Mouse (Mus musculus): Measurements from ENCODE around the gene Spi1. TPM values are rescaled to one million over a fixed set of nuclear protein-coding genes. Genes with fewer than 3 reads are reported as not detected.
A peak's percentile ranks its signal among the peaks of the same experiment; 100 is the strongest.
"Not testable (repeated sequence)": the region's sequence is repeated elsewhere in the genome, so short reads cannot be mapped to it uniquely, and the experiment has no call there.

Spi1 gene
- polyA plus RNA-seq (2015; fragmentation: Nextera tagmentation; extraction: Ambion mirVana) = 2.5 and 2.8 TPM in 2 replicates

GRCm38 (mm10) chr2:91081775-91082695, at the start of gene Spi1:
Gene Spi1 (plus strand): TSS chr2:91082390.
- H3K36me3 ChIP-seq (ENCODE audit: poor library complexity, severe bottlenecking) = no peaks in the 10 kb centered on the region
- no peak for ATAC-seq

DNA sequence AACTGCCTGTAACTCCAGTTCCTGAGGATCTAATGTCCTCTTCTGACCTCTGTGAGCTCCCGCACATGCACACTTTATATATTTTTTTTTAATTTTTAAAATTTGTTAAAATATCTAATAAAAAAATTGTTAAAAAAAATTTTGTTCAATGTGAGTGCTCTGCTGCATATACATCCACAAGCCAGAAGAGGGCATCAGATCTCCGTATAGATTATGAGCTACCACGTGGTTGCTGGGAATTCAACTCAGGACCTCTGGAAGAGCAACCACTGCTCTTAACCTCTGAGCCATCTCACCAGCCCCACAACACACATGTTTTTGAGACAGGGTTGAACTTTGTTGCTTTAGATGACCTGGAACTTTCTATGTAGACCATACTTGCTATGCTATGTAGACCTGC, 49.2 kb upstream of the Spi1 start:
- Histone ChIP-seq H3K9ac (no peak overlapping the region), H3K4me2 (no peak overlapping the region), H3K27ac (no peak overlapping the region), H3K36me3 (ENCODE audit: poor library complexity, severe bottlenecking) (no peaks in the 10 kb centered on the region), H3K4me3 (no peak overlapping the region), H3K27me3 (no peaks in the 10 kb centered on the region), H3K4me1 (no peaks in the 10 kb centered on the region), H3K9me3 (replicated peaks) (no peaks in the 10 kb centered on the region)
- 19% methylated on average over 3 of the region's 3 CpGs for WGBS
- no peak for ATAC-seq

More at GRCm38 (mm10) chr2:91081775-91082695, at the start of gene Spi1:
- 85% methylated on average over 12 of the region's 13 CpGs for WGBS
- no peak within 1 kb of the TSS for H3K9ac ChIP-seq
- no peak within 1 kb of the TSS for H3K27ac ChIP-seq
- no peaks in the 10 kb centered on the region for H3K9me3 ChIP-seq (replicated peaks)
- H3K4me2 ChIP-seq = no peak within 1 kb of the TSS
- H3K27me3 ChIP-seq = 0 out of 2 replicates have a peak, but pooled peaks cover 5% of the 10 kb centered on the region
- H3K4me3 ChIP-seq = no peak within 1 kb of the TSS
- H3K4me1 ChIP-seq = peaks cover 14% of the 10 kb centered on the region

GRCm38 (mm10) chr2:91035385-91035784, 46.8 kb upstream of the Spi1 start, which contains the start of gene Rapsn:
Gene Rapsn (plus strand): TSS chr2:91035620.
- no peaks in the 10 kb centered on the region for H3K4me1 ChIP-seq
- 75% methylated on average over 9 of the region's 9 CpGs for WGBS
- no peak for ATAC-seq

GRCm38 (mm10) chr2:91041786-91042185, 40.4 kb upstream of the Spi1 start:
- no peak for ATAC-seq
- H3K27me3 ChIP-seq = no peaks in the 10 kb centered on the region
- H3K4me2 ChIP-seq = no peak overlapping the region
- H3K4me3 ChIP-seq = no peak overlapping the region
- H3K4me1 ChIP-seq = no peaks in the 10 kb centered on the region
- no peaks in the 10 kb centered on the region for H3K9me3 ChIP-seq (replicated peaks)
- H3K36me3 ChIP-seq (ENCODE audit: poor library complexity, severe bottlenecking) = no peaks in the 10 kb centered on the region
- H3K9ac ChIP-seq = no peak overlapping the region
- H3K27ac ChIP-seq = no peak overlapping the region
- 66% methylated on average over 8 of the region's 8 CpGs for WGBS

More at GRCm38 (mm10) chr2:91035385-91035784, 46.8 kb upstream of the Spi1 start, which contains the start of gene Rapsn:
- Histone ChIP-seq H3K36me3 (ENCODE audit: poor library complexity, severe bottlenecking) (no peaks in the 10 kb centered on the region), H3K4me3 (no peak within 1 kb of the TSS), H3K27ac (no peak within 1 kb of the TSS), H3K4me2 (no peak within 1 kb of the TSS), H3K9ac (no peak within 1 kb of the TSS), H3K9me3 (replicated peaks) (no peaks in the 10 kb centered on the region), H3K27me3 (no peaks in the 10 kb centered on the region)

DNA sequence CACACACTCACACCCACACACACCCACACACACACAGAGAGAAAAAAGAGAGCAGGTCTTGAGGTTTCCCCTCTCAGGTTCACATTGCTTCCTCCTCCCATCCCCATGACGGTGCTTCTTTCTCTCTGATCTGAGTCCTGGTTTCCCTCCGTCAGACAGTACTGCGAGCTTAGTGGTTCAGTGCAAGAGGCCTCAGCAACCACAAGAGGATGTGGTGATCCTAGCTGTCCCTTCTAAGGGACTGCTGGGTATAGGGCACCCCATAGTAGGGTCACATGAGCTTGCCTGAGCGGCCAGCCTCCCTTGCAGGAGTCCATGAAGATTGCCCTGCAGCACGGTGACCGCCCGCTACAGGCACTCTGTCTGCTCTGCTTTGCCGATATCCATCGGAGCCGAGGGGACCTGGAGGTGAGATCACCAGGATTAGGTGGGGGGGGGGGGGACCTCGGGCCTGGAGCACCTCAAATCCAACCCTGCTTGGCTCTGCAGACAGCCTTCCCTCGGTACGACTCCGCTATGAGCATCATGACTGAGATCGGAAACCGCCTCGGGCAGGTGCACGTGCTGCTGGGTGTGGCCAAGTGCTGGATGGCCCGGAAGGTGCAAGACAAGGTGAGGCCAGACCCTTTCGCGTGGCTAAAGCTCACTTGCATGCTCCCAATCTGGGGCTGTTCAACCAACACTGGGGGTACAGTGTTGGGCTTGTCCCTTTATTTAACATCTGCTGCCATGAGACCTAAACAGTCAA, 39.4 kb upstream of the Spi1 start:
- H3K27ac ChIP-seq = no peak overlapping the region
- ATAC-seq = no peak
- H3K4me2 ChIP-seq = no peak overlapping the region
- WGBS = 71% methylated on average over 21 of the region's 21 CpGs
- H3K9me3 ChIP-seq (replicated peaks) = no peaks in the 10 kb centered on the region
- no peak overlapping the region for H3K9ac ChIP-seq
- no peaks in the 10 kb centered on the region for H3K27me3 ChIP-seq
- H3K4me3 ChIP-seq = no peak overlapping the region
- H3K36me3 ChIP-seq (ENCODE audit: poor library complexity, severe bottlenecking) = no peaks in the 10 kb centered on the region
- H3K4me1 ChIP-seq = no peaks in the 10 kb centered on the region

DNA sequence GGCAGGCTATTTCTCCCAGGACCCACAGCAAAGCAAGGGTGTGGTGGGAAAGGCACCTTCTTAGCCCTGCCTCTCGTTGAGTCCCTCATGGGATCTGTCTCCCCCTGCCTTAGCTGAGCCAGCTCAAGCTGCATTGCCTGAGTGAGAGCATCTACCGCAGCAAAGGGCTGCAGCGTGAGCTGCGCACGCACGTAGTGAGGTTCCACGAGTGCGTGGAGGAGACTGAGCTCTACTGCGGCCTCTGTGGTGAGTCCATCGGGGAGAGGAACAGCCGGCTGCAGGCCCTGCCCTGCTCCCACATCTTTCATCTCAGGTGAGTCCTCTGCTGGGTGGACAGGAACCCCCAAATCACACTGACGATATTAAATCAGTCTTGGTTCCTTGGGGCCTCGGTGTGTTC, 37.5 kb upstream of the Spi1 start:
- Histone ChIP-seq H3K27me3 (no peaks in the 10 kb centered on the region), H3K27ac (no peak overlapping the region), H3K9ac (no peak overlapping the region), H3K4me1 (no peaks in the 10 kb centered on the region), H3K4me3 (no peak overlapping the region), H3K4me2 (no peak overlapping the region), H3K9me3 (replicated peaks) (no peaks in the 10 kb centered on the region), H3K36me3 (ENCODE audit: poor library complexity, severe bottlenecking) (no peaks in the 10 kb centered on the region)
- no peak for ATAC-seq
- WGBS = 87% methylated on average over 13 of the region's 13 CpGs

GRCm38 (mm10) chr2:91045805-91046204, 36.4 kb upstream of the Spi1 start:
- 93% methylated on average over 1 of the region's 1 CpGs for WGBS
- not testable (repeated sequence) for H3K4me3 ChIP-seq; H3K4me2 ChIP-seq; H3K9me3 ChIP-seq (replicated peaks); H3K36me3 ChIP-seq (ENCODE audit: poor library complexity, severe bottlenecking); H3K27ac ChIP-seq; H3K27me3 ChIP-seq; H3K4me1 ChIP-seq; H3K9ac ChIP-seq; ATAC-seq

DNA sequence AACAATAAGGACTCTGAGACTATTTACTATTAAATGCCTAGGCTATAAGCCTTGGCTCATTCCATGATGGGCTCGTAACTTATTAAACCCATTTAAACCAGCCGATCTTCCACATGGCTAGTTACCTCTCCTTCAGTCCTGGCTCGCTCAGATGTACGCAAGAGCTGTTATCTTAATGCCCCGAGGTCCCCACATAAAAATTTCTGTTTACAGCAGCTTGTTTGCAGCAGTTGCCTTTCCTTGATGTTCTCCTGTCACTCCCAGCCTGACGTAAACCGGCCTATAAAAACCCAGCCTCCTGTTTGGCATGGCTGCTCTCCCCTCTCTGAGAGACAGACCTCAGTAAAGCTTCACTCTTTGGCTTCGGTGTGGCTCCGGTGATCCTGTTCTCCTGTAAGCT, 34.8 kb upstream of the Spi1 start:
- H3K4me3 ChIP-seq = no peak overlapping the region
- no peaks in the 10 kb centered on the region for H3K27me3 ChIP-seq
- H3K9me3 ChIP-seq (replicated peaks) = no peaks in the 10 kb centered on the region
- H3K9ac ChIP-seq = no peak overlapping the region
- H3K4me2 ChIP-seq = no peak overlapping the region
- ATAC-seq = no peak
- no peaks in the 10 kb centered on the region for H3K4me1 ChIP-seq
- WGBS = 77% methylated on average over 9 of the region's 9 CpGs
- H3K27ac ChIP-seq = no peak overlapping the region
- H3K36me3 ChIP-seq (ENCODE audit: poor library complexity, severe bottlenecking) = peaks cover 8% of the 10 kb centered on the region

DNA sequence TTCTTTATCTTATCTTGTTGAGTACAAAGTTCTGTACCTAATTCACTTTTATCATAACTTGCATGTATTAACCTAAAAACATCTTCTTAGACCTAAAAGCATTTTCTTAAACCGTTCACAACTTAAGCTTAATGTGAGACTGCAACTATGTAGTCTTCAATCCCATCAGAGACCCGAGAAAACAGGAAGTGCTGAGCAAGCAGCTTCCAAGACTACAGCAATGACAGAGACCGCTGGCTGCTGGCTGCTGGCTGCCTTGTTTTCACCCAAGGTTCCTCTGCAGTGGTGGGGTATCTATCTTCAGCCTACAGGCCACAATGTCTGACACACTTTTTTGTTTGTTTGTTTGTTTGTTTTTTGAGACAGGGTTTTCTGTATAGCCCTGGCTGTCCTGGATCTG, 30.3 kb upstream of the Spi1 start:
- no peak overlapping the region for H3K9ac ChIP-seq
- H3K27me3 ChIP-seq = no peaks in the 10 kb centered on the region
- H3K27ac ChIP-seq = no peak overlapping the region
- no peak for ATAC-seq
- H3K4me2 ChIP-seq = no peak overlapping the region
- peaks cover 24% of the 10 kb centered on the region for H3K36me3 ChIP-seq (ENCODE audit: poor library complexity, severe bottlenecking)
- H3K4me3 ChIP-seq = no peak overlapping the region
- no peaks in the 10 kb centered on the region for H3K9me3 ChIP-seq (replicated peaks)
- WGBS = 93% methylated on average over 3 of the region's 3 CpGs
- H3K4me1 ChIP-seq = peaks cover 17% of the 10 kb centered on the region

DNA sequence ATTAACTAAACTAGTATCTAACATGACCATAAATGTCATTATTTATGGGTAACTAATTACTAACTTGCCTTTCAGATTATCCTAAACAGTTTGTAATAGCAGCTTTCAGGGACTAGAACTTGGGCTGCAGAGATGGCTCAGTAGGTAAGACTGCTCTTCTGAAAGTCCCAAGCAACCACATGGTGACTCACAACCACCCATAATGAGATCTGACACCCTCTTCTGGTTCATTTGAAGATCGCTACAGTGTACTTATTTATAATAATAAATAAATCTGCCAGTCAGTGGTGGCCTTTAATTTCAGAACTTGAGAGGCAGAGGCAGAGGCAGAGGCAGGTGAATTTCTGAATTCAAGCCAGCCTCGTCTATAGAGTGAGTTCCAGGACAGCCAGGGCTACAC, 29.4 kb upstream of the Spi1 start:
- H3K27me3 ChIP-seq = no peaks in the 10 kb centered on the region
- peak overlapping the region; percentile 61 for H3K4me3 ChIP-seq
- WGBS = 60% methylated on average over 2 of the region's 2 CpGs
- peaks cover 17% of the 10 kb centered on the region for H3K4me1 ChIP-seq
- H3K27ac ChIP-seq = no peak overlapping the region
- peaks cover 32% of the 10 kb centered on the region for H3K36me3 ChIP-seq (ENCODE audit: poor library complexity, severe bottlenecking)
- no peak overlapping the region for H3K9ac ChIP-seq
- ATAC-seq = no peak
- H3K4me2 ChIP-seq = peak overlapping the region; percentile 84
- H3K9me3 ChIP-seq (replicated peaks) = no peaks in the 10 kb centered on the region

- 0% methylated on average over 6 of the region's 6 CpGs for WGBS
- H3K36me3 ChIP-seq (ENCODE audit: poor library complexity, severe bottlenecking) = peaks cover 38% of the 10 kb centered on the region
- peaks cover 17% of the 10 kb centered on the region for H3K4me1 ChIP-seq
- peak overlapping the region; percentile 61 for H3K4me3 ChIP-seq
- H3K4me2 ChIP-seq = peak overlapping the region; percentile 84
- H3K27me3 ChIP-seq = no peaks in the 10 kb centered on the region
- ATAC-seq = peak; percentile 77
- no peak overlapping the region for H3K27ac ChIP-seq
- no peaks in the 10 kb centered on the region for H3K9me3 ChIP-seq (replicated peaks)
- H3K9ac ChIP-seq = peak overlapping the region; percentile 73
Measured at GRCm38 (mm10) chr2:91053181-91053933, 28.8 kb upstream of the Spi1 start.
